Mouse (Mus musculus): Measurements from ENCODE around the gene Tmem258. TPM values are rescaled to one million over a fixed set of nuclear protein-coding genes. Genes with fewer than 3 reads are reported as not detected.
"Not testable (repeated sequence)": the region's sequence is repeated elsewhere in the genome, so short reads cannot be mapped to it uniquely, and the experiment has no call there.

Gene Tmem258
- 351 and 361 TPM in 2 replicates for polyA plus RNA-seq (2016; fragmentation: Nextera tagmentation; extraction: Ambion mirVana)

DNA sequence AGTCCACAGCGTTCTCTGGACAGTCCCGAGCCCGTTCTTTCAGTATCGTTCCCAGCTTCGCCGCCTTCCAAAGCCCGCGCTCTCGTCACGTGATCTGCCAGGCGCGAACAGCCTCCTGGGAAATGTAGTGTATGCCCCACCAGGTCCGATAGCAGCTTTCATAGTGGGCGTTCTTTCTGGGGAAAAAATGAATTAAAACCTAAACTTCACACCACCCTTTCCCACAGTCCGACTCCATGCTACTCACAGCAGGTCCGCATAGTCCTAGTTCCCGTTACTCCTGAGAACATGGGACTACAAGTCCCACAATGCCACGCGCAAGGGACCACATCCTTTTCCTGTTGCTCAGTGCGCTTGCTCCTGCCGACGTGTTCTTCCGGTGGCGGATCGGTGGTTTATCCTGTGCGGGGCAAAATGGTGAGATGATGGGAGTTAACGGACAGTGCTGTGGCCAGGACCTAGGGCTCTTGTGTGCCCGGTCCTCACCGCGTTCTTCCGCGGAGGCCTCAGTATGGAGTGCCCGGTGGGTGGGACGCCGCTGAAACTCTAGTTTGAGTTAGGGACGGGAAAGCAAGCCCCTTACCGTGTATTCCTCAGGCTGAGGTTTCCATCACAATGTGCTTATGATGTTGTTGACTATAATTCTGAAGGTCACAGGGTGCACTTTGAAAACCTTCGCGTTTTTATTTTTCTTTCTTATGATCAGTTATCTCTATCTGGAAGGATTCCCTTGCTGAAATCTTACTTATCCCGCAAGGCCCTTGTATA lies at the start of gene Tmem258, which contains the start of gene Fen1:
TSS of gene Tmem258 (plus strand) at position 167 of the 768 bp plus-strand sequence.
TSS of gene Fen1 (minus strand) at position 322 of the 768 bp plus-strand sequence.
- Histone ChIP-seq H3K4me3 (peak within 1 kb of the TSS; percentile 90), H3K27ac (replicated peaks) (peak within 1 kb of the TSS; percentile 97), H3K36me3 (peaks cover 67% of the 10 kb centered on the region), H3K4me1 (peaks cover 24% of the 10 kb centered on the region), H3K9me3 (replicated peaks) (no peaks in the 10 kb centered on the region), H3K27me3 (ENCODE audit: low read depth, poor library complexity, severe bottlenecking) (no peaks in the 10 kb centered on the region)
- DNase-seq (ENCODE audit: low spot score) = peak; percentile 92
- WGBS = under 1% methylated on average over 40 of the region's 40 CpGs

DNA sequence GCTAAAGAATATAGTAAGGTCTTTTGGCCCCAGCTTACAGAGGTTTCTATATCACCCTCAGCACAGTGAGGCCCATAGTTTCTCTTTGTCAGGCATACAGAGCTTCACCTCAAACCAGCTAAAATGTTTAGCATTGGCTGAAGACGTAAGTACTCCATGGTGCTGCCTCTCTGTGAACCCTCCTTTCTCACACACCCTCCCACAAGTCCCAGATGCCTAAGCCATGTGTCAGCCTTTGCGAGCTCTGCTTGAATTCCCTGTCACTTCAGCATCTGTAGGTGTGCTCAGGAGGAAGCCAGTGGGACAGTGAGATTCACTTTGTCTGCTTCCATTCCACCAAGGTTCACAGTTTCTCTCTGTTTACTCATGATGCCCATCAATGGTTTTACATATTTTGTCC lies 46.1 kb upstream of the Tmem258 start:
- Histone ChIP-seq H3K27ac (replicated peaks) (no peak overlapping the region), H3K4me1 (no peaks in the 10 kb centered on the region), H3K36me3 (no peaks in the 10 kb centered on the region), H3K9me3 (replicated peaks) (0 out of 2 replicates have a peak, but pooled peaks cover 6% of the 10 kb centered on the region), H3K27me3 (ENCODE audit: low read depth, poor library complexity, severe bottlenecking) (no peaks in the 10 kb centered on the region), H3K4me3 (no peak overlapping the region)
- no peak for DNase-seq (ENCODE audit: low spot score)
- WGBS = 78% methylated on average over 2 of the region's 2 CpGs

DNA sequence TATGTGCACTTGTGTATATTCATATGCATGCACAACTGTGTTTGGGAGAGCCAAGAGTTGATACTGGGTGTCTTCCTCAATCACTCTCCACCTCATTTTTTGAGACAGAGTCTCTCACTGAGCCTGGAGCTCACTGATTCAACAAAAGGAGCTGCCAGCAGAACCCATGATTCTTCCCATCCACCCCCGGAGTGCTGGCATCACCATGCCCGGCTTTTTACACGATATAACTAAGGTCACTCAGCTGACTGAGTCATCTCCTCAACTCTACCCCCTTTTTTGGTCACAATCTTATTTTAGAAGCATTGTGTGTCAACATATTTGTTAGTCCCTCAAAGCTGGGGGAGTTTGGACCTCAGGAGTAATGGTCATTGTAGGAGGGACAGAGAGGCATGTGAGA lies 39.9 kb upstream of the Tmem258 start:
- DNase-seq (ENCODE audit: low spot score) = no peak
- Histone ChIP-seq H3K4me1 (no peaks in the 10 kb centered on the region), H3K4me3 (no peak overlapping the region), H3K9me3 (replicated peaks) (no peaks in the 10 kb centered on the region), H3K36me3 (no peaks in the 10 kb centered on the region), H3K27ac (replicated peaks) (no peak overlapping the region), H3K27me3 (ENCODE audit: low read depth, poor library complexity, severe bottlenecking) (no peaks in the 10 kb centered on the region)
- WGBS = 92% methylated on average over 3 of the region's 3 CpGs

DNA sequence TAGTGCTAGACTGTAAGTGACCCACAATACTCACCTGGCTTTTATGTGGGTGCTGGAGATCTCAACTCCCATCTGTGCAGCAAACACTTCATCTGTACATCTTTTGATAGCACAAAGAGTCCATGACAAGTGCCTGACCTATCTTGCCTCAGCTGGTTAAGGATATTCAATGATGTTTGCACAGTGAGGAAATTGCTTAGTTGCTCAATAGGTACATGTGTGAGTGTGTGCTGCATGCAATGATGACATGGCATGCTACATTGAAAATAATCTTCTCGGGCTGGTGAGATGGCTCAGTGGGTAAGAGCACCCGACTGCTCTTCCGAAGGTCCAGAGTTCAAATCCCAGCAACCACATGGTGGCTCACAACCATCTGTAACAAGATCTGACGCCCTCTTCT lies 37.9 kb upstream of the Tmem258 start:
- H3K27ac ChIP-seq (replicated peaks); H3K9me3 ChIP-seq (replicated peaks); H3K36me3 ChIP-seq; H3K4me3 ChIP-seq; H3K4me1 ChIP-seq; H3K27me3 ChIP-seq (ENCODE audit: low read depth, poor library complexity, severe bottlenecking); DNase-seq (ENCODE audit: low spot score): not testable (repeated sequence)
- 91% methylated on average over 4 of the region's 4 CpGs for WGBS

DNA sequence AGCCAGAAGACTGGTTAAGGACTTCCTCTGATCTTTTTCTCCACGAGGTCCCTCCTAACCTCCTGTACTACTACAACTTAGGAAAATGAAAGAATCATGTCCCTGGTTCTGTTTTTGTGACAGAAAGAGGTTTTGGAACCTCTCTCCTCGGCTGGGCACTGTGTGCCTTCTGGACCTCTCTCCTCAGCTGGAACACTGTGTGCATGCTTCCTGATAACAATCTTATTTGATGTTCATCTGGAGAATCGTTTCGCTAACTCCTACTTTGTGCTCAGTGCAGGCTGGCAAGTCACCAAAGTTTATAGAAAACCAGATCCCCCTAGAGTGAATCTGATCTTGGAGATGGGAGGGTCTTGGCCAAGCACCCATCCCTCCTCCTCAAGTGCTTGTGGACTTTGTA lies 36.7 kb upstream of the Tmem258 start:
- DNase-seq (ENCODE audit: low spot score) = no peak
- H3K36me3 ChIP-seq = no peaks in the 10 kb centered on the region
- no peak overlapping the region for H3K4me3 ChIP-seq
- peaks cover 4% of the 10 kb centered on the region; the same call in 1 of the 2 replicates for H3K4me1 ChIP-seq
- WGBS = 84% methylated on average over 4 of the region's 4 CpGs
- no peaks in the 10 kb centered on the region for H3K27me3 ChIP-seq (ENCODE audit: low read depth, poor library complexity, severe bottlenecking)
- no peak overlapping the region for H3K27ac ChIP-seq (replicated peaks)
- peaks cover 4% of the 10 kb centered on the region; the same call in 1 of the 2 replicates for H3K9me3 ChIP-seq (replicated peaks)

DNA sequence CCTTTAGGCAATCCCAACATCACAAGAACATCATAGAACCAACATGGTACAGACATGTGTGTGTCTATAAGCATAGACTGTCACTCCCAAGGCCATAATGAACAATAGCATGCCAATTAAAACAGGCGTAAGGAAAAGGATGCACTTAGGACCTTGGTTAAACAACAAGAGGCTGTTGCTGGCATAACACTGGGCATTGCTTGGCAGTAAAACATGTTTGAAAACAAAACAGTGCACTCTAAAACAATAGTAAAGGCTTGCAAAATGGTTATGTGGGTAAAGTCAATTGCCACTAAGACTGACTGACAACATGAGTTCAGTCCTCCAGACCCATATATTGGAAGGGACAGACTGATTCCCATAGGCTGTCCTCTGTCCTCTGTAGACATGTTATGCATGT lies 35.9 kb upstream of the Tmem258 start:
- no peaks in the 10 kb centered on the region for H3K27me3 ChIP-seq (ENCODE audit: low read depth, poor library complexity, severe bottlenecking)
- H3K4me1 ChIP-seq = peaks cover 4% of the 10 kb centered on the region; the same call in 1 of the 2 replicates
- no peaks in the 10 kb centered on the region for H3K36me3 ChIP-seq
- no peak for DNase-seq (ENCODE audit: low spot score)
- H3K4me3 ChIP-seq = no peak overlapping the region
- WGBS = 100% methylated on average over 1 of the region's 1 CpGs
- H3K9me3 ChIP-seq (replicated peaks) = peaks cover 4% of the 10 kb centered on the region; the same call in 1 of the 2 replicates
- no peak overlapping the region for H3K27ac ChIP-seq (replicated peaks)

DNA sequence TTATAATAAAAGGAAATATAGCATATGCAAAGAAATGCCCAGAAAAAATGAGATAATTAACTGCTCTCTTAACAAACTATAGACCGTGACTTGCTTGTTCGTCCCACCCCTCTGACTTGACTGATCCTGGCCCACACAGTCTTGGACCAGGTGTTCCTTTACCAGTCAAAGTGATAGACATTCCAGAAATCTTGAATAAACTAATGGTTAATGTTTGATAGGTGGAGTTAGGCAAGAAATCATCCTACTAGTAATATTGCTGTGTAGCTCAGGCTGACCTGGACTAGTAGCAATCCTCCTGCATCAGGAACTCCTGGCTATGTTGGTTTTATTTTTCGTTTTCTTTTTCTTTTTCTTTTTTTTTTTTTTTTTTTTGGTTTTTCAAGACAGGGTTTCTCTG lies 35.4 kb upstream of the Tmem258 start:
- no peaks in the 10 kb centered on the region for H3K27me3 ChIP-seq (ENCODE audit: low read depth, poor library complexity, severe bottlenecking)
- H3K27ac ChIP-seq (replicated peaks) = no peak overlapping the region
- H3K9me3 ChIP-seq (replicated peaks) = peaks cover 4% of the 10 kb centered on the region; the same call in 1 of the 2 replicates
- DNase-seq (ENCODE audit: low spot score) = no peak
- WGBS = 91% methylated on average over 3 of the region's 3 CpGs
- peaks cover 4% of the 10 kb centered on the region; the same call in 1 of the 2 replicates for H3K4me1 ChIP-seq
- H3K4me3 ChIP-seq = no peak overlapping the region
- H3K36me3 ChIP-seq = no peaks in the 10 kb centered on the region

DNA sequence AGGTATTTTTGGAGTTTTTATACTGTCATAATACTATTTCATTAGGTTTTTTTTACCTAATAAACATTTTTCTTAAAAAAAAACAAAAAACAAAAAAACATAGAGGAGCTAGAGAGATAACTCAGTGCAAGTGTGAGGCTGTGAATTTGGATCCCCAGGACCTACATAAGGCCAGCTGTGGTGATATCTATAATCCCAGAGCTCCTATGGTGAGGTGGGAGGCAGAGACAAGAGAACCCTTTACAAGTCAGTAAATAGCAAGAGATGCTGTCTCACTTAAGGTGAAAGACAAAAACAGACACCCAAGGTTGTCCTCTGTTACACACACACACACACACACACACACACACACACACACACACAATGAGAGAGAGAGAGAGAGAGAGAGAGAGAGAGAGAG lies 34.6 kb upstream of the Tmem258 start:
- Histone ChIP-seq H3K27ac (replicated peaks) (no peak overlapping the region), H3K4me3 (no peak overlapping the region), H3K36me3 (no peaks in the 10 kb centered on the region), H3K27me3 (ENCODE audit: low read depth, poor library complexity, severe bottlenecking) (no peaks in the 10 kb centered on the region), H3K4me1 (peaks cover 4% of the 10 kb centered on the region; the same call in 1 of the 2 replicates), H3K9me3 (replicated peaks) (peaks cover 4% of the 10 kb centered on the region; the same call in 1 of the 2 replicates)
- DNase-seq (ENCODE audit: low spot score) = no peak

DNA sequence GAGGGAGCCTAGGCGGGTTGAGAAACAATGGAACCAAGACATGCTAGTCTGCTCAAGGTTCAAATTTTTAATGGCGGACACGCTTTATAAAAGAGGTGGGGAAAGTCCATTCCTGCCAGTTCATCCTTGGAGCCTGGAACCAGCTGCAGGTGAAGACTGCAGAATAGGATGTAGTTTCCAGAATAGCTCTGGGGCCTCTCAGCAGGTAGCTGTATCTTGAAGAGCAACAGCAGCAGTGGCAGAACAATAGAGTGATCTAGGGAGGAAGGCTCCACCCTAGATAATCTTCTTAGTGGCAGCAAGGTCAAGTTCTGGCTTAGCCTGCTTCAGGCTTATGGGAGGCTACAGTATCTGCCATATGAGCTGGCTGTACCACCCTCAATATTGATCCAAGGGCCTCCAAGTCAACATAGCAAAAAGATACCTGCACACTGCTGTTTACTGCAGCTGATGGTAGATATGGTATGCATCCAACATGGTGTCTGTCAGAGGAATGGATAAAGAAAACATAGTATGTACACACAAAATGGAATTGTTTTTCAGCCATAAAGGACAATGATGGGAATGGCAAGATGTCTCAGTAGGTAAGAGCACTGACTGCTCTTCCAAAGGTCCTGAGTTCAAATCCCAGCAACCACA lies 34.0 kb upstream of the Tmem258 start:
- not testable (repeated sequence) for H3K27ac ChIP-seq (replicated peaks); DNase-seq (ENCODE audit: low spot score); H3K36me3 ChIP-seq; H3K9me3 ChIP-seq (replicated peaks); H3K4me3 ChIP-seq; H3K4me1 ChIP-seq; H3K27me3 ChIP-seq (ENCODE audit: low read depth, poor library complexity, severe bottlenecking)
- WGBS = 85% methylated on average over 3 of the region's 3 CpGs

DNA sequence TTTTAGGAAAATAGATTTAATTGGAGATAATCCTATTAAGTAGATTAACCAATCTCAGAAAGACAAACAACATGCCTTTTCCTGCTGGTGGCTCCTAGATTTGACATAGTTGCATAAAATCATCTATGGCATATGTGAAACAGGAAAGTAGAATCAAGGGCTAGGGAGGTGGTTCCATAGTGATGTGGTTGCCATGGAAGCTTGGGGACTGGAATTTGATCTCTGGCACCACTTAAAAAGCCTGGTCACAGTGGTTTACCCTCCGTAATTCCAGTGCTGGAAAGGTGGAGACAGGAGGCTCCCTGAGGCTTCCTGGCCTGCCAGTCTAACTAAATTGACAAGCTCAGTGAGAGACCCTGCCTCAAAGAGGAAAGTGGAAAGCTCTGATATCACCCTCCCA lies 33.3 kb upstream of the Tmem258 start:
- peaks cover 4% of the 10 kb centered on the region; the same call in 1 of the 2 replicates for H3K4me1 ChIP-seq
- DNase-seq (ENCODE audit: low spot score) = no peak
- H3K36me3 ChIP-seq = no peaks in the 10 kb centered on the region
- no peaks in the 10 kb centered on the region for H3K27me3 ChIP-seq (ENCODE audit: low read depth, poor library complexity, severe bottlenecking)
- H3K27ac ChIP-seq (replicated peaks) = no peak overlapping the region
- WGBS = 45% methylated on average over 1 of the region's 1 CpGs
- no peak overlapping the region for H3K4me3 ChIP-seq
- H3K9me3 ChIP-seq (replicated peaks) = peaks cover 4% of the 10 kb centered on the region; the same call in 1 of the 2 replicates

DNA sequence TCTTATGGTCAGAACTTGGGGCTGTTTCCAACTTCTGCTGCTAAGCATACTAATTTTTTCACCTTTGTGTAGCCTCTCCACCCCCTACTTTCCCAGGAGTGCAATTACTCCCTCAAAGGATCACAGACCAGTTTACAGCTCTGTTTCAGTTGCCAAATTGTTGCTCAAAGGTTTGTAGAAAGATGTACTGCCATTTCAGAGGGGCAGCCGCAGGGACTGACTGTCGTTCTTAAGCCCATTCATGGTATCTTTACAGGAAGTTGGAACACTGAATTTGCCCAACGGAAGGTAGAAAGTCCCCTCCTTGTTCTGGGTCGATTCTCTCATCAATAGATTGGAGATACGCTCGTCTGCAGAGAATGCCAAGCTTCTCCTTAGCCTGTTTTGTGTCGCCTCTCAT lies 32.5 kb upstream of the Tmem258 start:
- 89% methylated on average over 7 of the region's 7 CpGs for WGBS
- no peak for DNase-seq (ENCODE audit: low spot score)
- no peak overlapping the region for H3K4me3 ChIP-seq
- H3K36me3 ChIP-seq = no peaks in the 10 kb centered on the region
- H3K4me1 ChIP-seq = peaks cover 4% of the 10 kb centered on the region; the same call in 1 of the 2 replicates
- H3K27me3 ChIP-seq (ENCODE audit: low read depth, poor library complexity, severe bottlenecking) = no peaks in the 10 kb centered on the region
- H3K9me3 ChIP-seq (replicated peaks) = peaks cover 4% of the 10 kb centered on the region; the same call in 1 of the 2 replicates
- H3K27ac ChIP-seq (replicated peaks) = no peak overlapping the region

DNA sequence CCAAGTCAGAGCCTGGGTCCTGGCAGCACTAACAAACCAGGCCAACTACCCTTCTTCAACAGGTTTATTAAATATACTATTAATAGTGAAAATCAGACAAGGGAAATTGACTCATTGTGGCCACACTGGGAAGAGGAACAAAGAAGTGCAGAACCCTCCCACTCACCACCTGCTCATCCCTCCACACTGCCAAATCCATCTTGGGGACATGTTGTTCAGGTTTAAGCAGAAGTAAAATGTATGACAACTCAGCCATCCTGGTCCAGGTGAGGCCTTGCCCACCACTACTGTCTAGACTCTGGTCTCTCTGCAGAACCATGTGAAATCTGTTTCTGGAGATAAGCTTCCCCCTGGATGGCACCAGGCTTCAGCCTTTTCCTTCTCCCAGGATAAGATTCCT lies 32.0 kb upstream of the Tmem258 start:
- H3K4me1 ChIP-seq = peaks cover 7% of the 10 kb centered on the region
- no peak for DNase-seq (ENCODE audit: low spot score)
- no peaks in the 10 kb centered on the region for H3K36me3 ChIP-seq
- H3K9me3 ChIP-seq (replicated peaks) = peaks cover 4% of the 10 kb centered on the region; the same call in 1 of the 2 replicates
- no peak overlapping the region for H3K27ac ChIP-seq (replicated peaks)
- no peaks in the 10 kb centered on the region for H3K27me3 ChIP-seq (ENCODE audit: low read depth, poor library complexity, severe bottlenecking)
- no peak overlapping the region for H3K4me3 ChIP-seq

Measured in midbrain, embryonic 10.5 days (tissue).